In genomic region chr3:26640321-26641075, GRCm38 (mm10) we compare ENCODE assay signal across 17 mouse cellular contexts. TPM values are rescaled to one million over a fixed set of nuclear protein-coding genes. Genes with fewer than 3 reads are reported as not detected.
DNase-seq lines count a peak whose midpoint lies in the region; ATAC-seq and TF ChIP-seq lines count a peak whose summit lies in the region.
"Had no signal": no experiment of that assay in that cellular context is flagged by ENCODE, and none has a peak within 500 bp of the region (broad histone marks: within the 10 kb centered on the region; RNA-seq: fewer than 3 reads in every experiment).

No protein-coding gene starts in this region.

- H3K4me3 ChIP-seq in midbrain, embryonic 13.5 days (replicated peaks) = no peak overlapping the region
- no peak overlapping the region for H3K4me3 ChIP-seq in midbrain, postnatal 0 days (ENCODE audit: low read depth, low read length)
- H3K4me3 ChIP-seq in embryonic facial prominence, embryonic 12.5 days = no peak overlapping the region
- no peak overlapping the region for H3K4me3 ChIP-seq in hindbrain, embryonic 11.5 days (ENCODE audit: low read depth, low read length)
- H3K4me3 ChIP-seq: embryonic facial prominence, embryonic 15.5 days; heart, adult 2 months had no signal

- H3K4me1 ChIP-seq in midbrain, embryonic 13.5 days (replicated peaks) = peaks cover 20% of the 10 kb centered on the region
- no peaks in the 10 kb centered on the region for H3K4me1 ChIP-seq in midbrain, postnatal 0 days (ENCODE audit: insufficient read depth, low read length)
- H3K4me1 ChIP-seq in embryonic facial prominence, embryonic 12.5 days = no peaks in the 10 kb centered on the region
- peaks cover 4% of the 10 kb centered on the region; the same call in 1 of the 2 replicates for H3K4me1 ChIP-seq in hindbrain, embryonic 11.5 days (replicated peaks; ENCODE audit: control insufficient read depth, insufficient read depth, low read length)
- H3K4me1 ChIP-seq: embryonic facial prominence, embryonic 15.5 days had no signal

- 49% methylated on average over 8 of the region's 8 CpGs for WGBS in midbrain, embryonic 13.5 days
- WGBS in midbrain, postnatal 0 days = 56% methylated on average over 8 of the region's 8 CpGs
- 73% methylated on average over 8 of the region's 8 CpGs for WGBS in embryonic facial prominence, embryonic 12.5 days
- 49% methylated on average over 8 of the region's 8 CpGs for WGBS in hindbrain, embryonic 11.5 days

- ATAC-seq in midbrain, embryonic 13.5 days = peak; percentile 53
- ATAC-seq in midbrain, postnatal 0 days (ENCODE audit: low FRiP score) = no peak
- 0 out of 2 replicates have a peak, but pooled peaks have one; percentile 32 for ATAC-seq in embryonic facial prominence, embryonic 12.5 days (ENCODE audit: insufficient number of reproducible peaks, insufficient read depth, low FRiP score, low TSS enrichment)
- peak; percentile 20 for ATAC-seq in hindbrain, embryonic 11.5 days (ENCODE audit: low FRiP score)
- ATAC-seq: intestine, postnatal 0 days had no signal

- no peak overlapping the region for H3K9ac ChIP-seq in midbrain, embryonic 13.5 days (replicated peaks)
- H3K9ac ChIP-seq in midbrain, postnatal 0 days (replicated peaks; ENCODE audit: low read length, poor library complexity, severe bottlenecking) = no peak overlapping the region
- H3K9ac ChIP-seq in embryonic facial prominence, embryonic 12.5 days = no peak overlapping the region
- no peak overlapping the region for H3K9ac ChIP-seq in hindbrain, embryonic 11.5 days (ENCODE audit: low read depth, low read length)
- H3K9ac ChIP-seq: embryonic facial prominence, embryonic 15.5 days had no signal

- H3K27ac ChIP-seq in midbrain, embryonic 13.5 days = no peak overlapping the region
- H3K27ac ChIP-seq in midbrain, postnatal 0 days (ENCODE audit: low read depth, low read length) = no peak overlapping the region
- no peak overlapping the region for H3K27ac ChIP-seq in embryonic facial prominence, embryonic 12.5 days
- H3K27ac ChIP-seq in hindbrain, embryonic 11.5 days (ENCODE audit: low read depth, low read length) = no peak overlapping the region
- H3K27ac ChIP-seq: embryonic facial prominence, embryonic 15.5 days; heart, adult 2 months had no signal

- no peak for DNase-seq in midbrain, postnatal 0 days (ENCODE audit: low spot score)
- no peak for DNase-seq in hindbrain, embryonic 11.5 days (ENCODE audit: low spot score)
- DNase-seq in retina, embryonic 14.5 days (ENCODE audit: low spot score) = peak; percentile 58
- no peak for DNase-seq in kidney, postnatal 4 days
- DNase-seq in cerebellum, adult 11 months = no peak
- DNase-seq: cerebellum, adult 9-10 months; heart, adult 2 months; heart, postnatal 10 days; kidney, postnatal 36 days; right cerebral cortex, adult 18-20 months; thymus, postnatal 25 days had no signal

- no peak overlapping the region for H3K4me2 ChIP-seq in midbrain, embryonic 13.5 days (replicated peaks)
- no peak overlapping the region for H3K4me2 ChIP-seq in midbrain, postnatal 0 days (ENCODE audit: low read depth, low read length, poor library complexity, severe bottlenecking)
- no peak overlapping the region for H3K4me2 ChIP-seq in embryonic facial prominence, embryonic 12.5 days (replicated peaks)
- H3K4me2 ChIP-seq in hindbrain, embryonic 11.5 days (replicated peaks; ENCODE audit: low read depth, low read length) = no peak overlapping the region
- H3K4me2 ChIP-seq: embryonic facial prominence, embryonic 15.5 days had no signal

- no peaks in the 10 kb centered on the region for H3K36me3 ChIP-seq in midbrain, embryonic 13.5 days
- no peaks in the 10 kb centered on the region for H3K36me3 ChIP-seq in midbrain, postnatal 0 days (ENCODE audit: insufficient read depth, low read length)
- no peaks in the 10 kb centered on the region for H3K36me3 ChIP-seq in embryonic facial prominence, embryonic 12.5 days
- no peaks in the 10 kb centered on the region for H3K36me3 ChIP-seq in hindbrain, embryonic 11.5 days (ENCODE audit: control insufficient read depth, insufficient read depth, low read length)
- H3K36me3 ChIP-seq: embryonic facial prominence, embryonic 15.5 days had no signal

- TF ChIP-seq CTCF in midbrain, postnatal 0 days (IDR thresholded peaks at IDR 0.05) = no peak

- H3K9me3 ChIP-seq in midbrain, embryonic 13.5 days = no peaks in the 10 kb centered on the region
- no peaks in the 10 kb centered on the region for H3K9me3 ChIP-seq in midbrain, postnatal 0 days (ENCODE audit: low read length)
- no peaks in the 10 kb centered on the region for H3K9me3 ChIP-seq in embryonic facial prominence, embryonic 12.5 days
- H3K9me3 ChIP-seq in hindbrain, embryonic 11.5 days (ENCODE audit: control insufficient read depth, low read length) = no peaks in the 10 kb centered on the region
- H3K9me3 ChIP-seq: embryonic facial prominence, embryonic 15.5 days had no signal

- no peaks in the 10 kb centered on the region for H3K27me3 ChIP-seq in midbrain, embryonic 13.5 days
- no peaks in the 10 kb centered on the region for H3K27me3 ChIP-seq in midbrain, postnatal 0 days (ENCODE audit: insufficient read depth, low read length)
- H3K27me3 ChIP-seq in embryonic facial prominence, embryonic 12.5 days = no peaks in the 10 kb centered on the region
- H3K27me3 ChIP-seq in hindbrain, embryonic 11.5 days (ENCODE audit: control insufficient read depth, insufficient read depth, low read length) = no peaks in the 10 kb centered on the region
- H3K27me3 ChIP-seq: embryonic facial prominence, embryonic 15.5 days had no signal

RNA-seq across cellular contexts. Expression of gene Spata16, which starts 3.1 kb away (rescaled TPM):
- polyA plus RNA-seq in midbrain, embryonic 13.5 days (2015; fragmentation: Nextera tagmentation; extraction: Ambion mirVana) = not detected in 2 replicates
- total RNA-seq in midbrain, postnatal 0 days (2014; rRNA removed) = not detected in 2 replicates
- not detected in 2 replicates for polyA plus RNA-seq in midbrain, postnatal 0 days (2015; fragmentation: Nextera tagmentation; extraction: Ambion mirVana)
- not detected in 2 replicates for polyA plus RNA-seq in embryonic facial prominence, embryonic 12.5 days (2016; fragmentation: Nextera tagmentation; extraction: Ambion mirVana)
- not detected in 2 replicates for polyA plus RNA-seq in hindbrain, embryonic 11.5 days (2014; fragmentation: Nextera tagmentation; extraction: Ambion mirVana)
- total RNA-seq: heart, adult 2 months; heart, postnatal 10 days; liver, adult 2 months had no signal
- polyA plus RNA-seq: embryonic facial prominence, embryonic 15.5 days; heart, adult 2 months; intestine, postnatal 0 days; liver, adult 2 months; lung, embryonic 16.5 days had no signal
